Mouse (Mus musculus) heart, embryonic 13.5 days (tissue): ENCODE measurements at regions not wholly inside any gene's neighbourhood (a gene's known extent, or its start where the extent isn't known, plus 50 kb on each side); places are given as distances from the start of the nearest gene placed in this dataset.

Source experiments
- ATAC-seq: fragments of 200-750 bp; cut with Nextera tagmentation; 2 replicates; pipeline ENCODE4 v1.8.0; 2017; ENCODE audit warnings: moderate TSS enrichment; ENCODE audit not compliant: insufficient number of reproducible peaks, low FRiP score, low TSS enrichment; ENCODE audit errors: extremely low read depth
- H3K27ac ChIP-seq: fragments of 300-500 bp; sonication (generic); replicated peaks from 2 replicates; pipeline ENCODE4 v1.5.1; 2015; ENCODE audit warnings: moderate library complexity, mild to moderate bottlenecking, inconsistent platforms
- H3K27me3 ChIP-seq: fragments of 300-500 bp; sonication (generic); replicated peaks from 2 replicates; pipeline ENCODE4 v1.6.1; 2015; ENCODE audit warnings: mild to moderate bottlenecking, inconsistent platforms
- H3K36me3 ChIP-seq: fragments of 300-500 bp; sonication (generic); 2 replicates; pipeline ENCODE4 v1.6.1; 2015; ENCODE audit warnings: mild to moderate bottlenecking, inconsistent platforms
- H3K4me1 ChIP-seq: fragments of 300-500 bp; sonication (generic); 2 replicates; pipeline ENCODE4 v1.6.1; 2015; ENCODE audit warnings: inconsistent platforms
- H3K4me2 ChIP-seq: fragments of 300-500 bp; sonication (generic); 2 replicates; pipeline ENCODE4 v1.6.1; 2015; ENCODE audit warnings: inconsistent platforms, mild to moderate bottlenecking, moderate library complexity
- H3K4me3 ChIP-seq: fragments of 300-500 bp; sonication (generic); 2 replicates; pipeline ENCODE4 v1.5.1; 2015; ENCODE audit warnings: moderate library complexity, mild to moderate bottlenecking, inconsistent platforms
- H3K9ac ChIP-seq: fragments of 300-500 bp; sonication (generic); 2 replicates; pipeline ENCODE4 v1.6.1; 2015; ENCODE audit warnings: inconsistent platforms, mild to moderate bottlenecking, moderate library complexity
- H3K9me3 ChIP-seq: fragments of 300-500 bp; sonication (generic); 2 replicates; pipeline ENCODE4 v1.6.1; 2016; ENCODE audit warnings: inconsistent platforms
- WGBS: fragments of 180-500 bp; shearing (Covaris S2); methylation state at CpG from one replicate; pipeline ENCODE4 v1.1.7; 2015; ENCODE audit warnings: mixed read lengths; 5-methylcytosine and 5-hydroxymethylcytosine counted together

- H3K4me2 ChIP-seq = no peak overlapping the region
- no peaks in the 10 kb centered on the region for H3K27me3 ChIP-seq
- no peak overlapping the region for H3K9ac ChIP-seq
- H3K27ac ChIP-seq = no peak overlapping the region
- no peaks in the 10 kb centered on the region for H3K4me1 ChIP-seq
- no peaks in the 10 kb centered on the region for H3K36me3 ChIP-seq
- H3K9me3 ChIP-seq = no peaks in the 10 kb centered on the region
- H3K4me3 ChIP-seq = no peak overlapping the region
- no peak for ATAC-seq
- WGBS = 83% methylated on average over 3 of the region's 3 CpGs
These were observed 128.6 kb upstream of the Plcz1 start for GRCm38 (mm10) chr6:140169836-140170235.

DNA sequence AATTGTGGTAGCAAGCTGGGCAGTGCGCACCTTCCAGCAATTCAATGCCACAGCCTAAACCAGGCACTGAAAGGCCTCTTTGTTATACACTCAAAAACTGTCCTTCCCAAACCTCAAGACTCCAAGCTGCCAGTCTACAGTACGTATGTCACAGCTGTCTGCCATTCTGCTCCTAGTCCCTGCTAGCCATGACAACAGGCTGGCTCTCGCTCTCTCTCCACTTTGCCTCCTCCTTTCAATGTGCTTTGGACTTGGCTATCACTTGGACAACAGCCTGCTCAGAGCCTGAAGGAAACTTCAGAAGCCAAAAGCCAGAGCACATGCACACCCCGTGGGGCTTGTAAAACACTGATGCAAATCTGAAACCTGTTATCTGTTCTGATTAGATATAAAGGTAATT is 125.9 kb upstream of the Plcz1 start:
- Histone ChIP-seq H3K27ac (no peak overlapping the region), H3K4me1 (no peaks in the 10 kb centered on the region), H3K36me3 (no peaks in the 10 kb centered on the region), H3K4me3 (no peak overlapping the region), H3K27me3 (no peaks in the 10 kb centered on the region), H3K4me2 (no peak overlapping the region), H3K9me3 (no peaks in the 10 kb centered on the region), H3K9ac (no peak overlapping the region)
- 71% methylated on average over 4 of the region's 4 CpGs for WGBS
- ATAC-seq = no peak

- ATAC-seq = no peak
- no peak overlapping the region for H3K27ac ChIP-seq
- WGBS = 76% methylated on average over 5 of the region's 5 CpGs
These were observed 121.5 kb upstream of the Plcz1 start for GRCm38 (mm10) chr6:140162729-140163128.

DNA sequence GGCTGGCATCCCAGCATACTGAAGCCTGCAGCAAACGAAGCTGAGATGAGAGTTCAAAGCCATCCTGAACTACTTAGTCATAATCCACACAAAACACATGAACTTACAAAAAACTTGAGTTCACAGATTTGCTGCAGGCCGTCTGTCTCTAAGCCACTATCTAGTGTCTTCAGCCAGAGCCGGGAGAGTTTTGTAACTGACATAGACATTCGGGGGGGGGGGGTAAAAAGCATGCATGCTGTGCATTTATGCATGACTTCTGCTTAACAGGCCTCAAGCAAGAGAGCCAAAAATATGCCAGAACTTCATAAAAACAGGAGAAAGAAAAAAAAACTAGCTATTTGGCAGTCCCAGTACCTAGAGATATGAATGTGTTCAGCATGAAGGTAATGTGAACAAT is 120.2 kb upstream of the Plcz1 start:
- no peaks in the 10 kb centered on the region for H3K27me3 ChIP-seq
- H3K4me1 ChIP-seq = no peaks in the 10 kb centered on the region
- no peak overlapping the region for H3K4me3 ChIP-seq
- no peak for ATAC-seq
- H3K9ac ChIP-seq = no peak overlapping the region
- no peak overlapping the region for H3K4me2 ChIP-seq
- 62% methylated on average over 4 of the region's 4 CpGs for WGBS
- H3K27ac ChIP-seq = no peak overlapping the region
- no peaks in the 10 kb centered on the region for H3K36me3 ChIP-seq
- no peaks in the 10 kb centered on the region for H3K9me3 ChIP-seq

More at GRCm38 (mm10) chr6:140162729-140163128, 121.5 kb upstream of the Plcz1 start:
- Histone ChIP-seq H3K4me3 (no peak overlapping the region), H3K9me3 (no peaks in the 10 kb centered on the region), H3K9ac (no peak overlapping the region), H3K4me2 (no peak overlapping the region), H3K36me3 (no peaks in the 10 kb centered on the region), H3K4me1 (no peaks in the 10 kb centered on the region), H3K27me3 (no peaks in the 10 kb centered on the region)

DNA sequence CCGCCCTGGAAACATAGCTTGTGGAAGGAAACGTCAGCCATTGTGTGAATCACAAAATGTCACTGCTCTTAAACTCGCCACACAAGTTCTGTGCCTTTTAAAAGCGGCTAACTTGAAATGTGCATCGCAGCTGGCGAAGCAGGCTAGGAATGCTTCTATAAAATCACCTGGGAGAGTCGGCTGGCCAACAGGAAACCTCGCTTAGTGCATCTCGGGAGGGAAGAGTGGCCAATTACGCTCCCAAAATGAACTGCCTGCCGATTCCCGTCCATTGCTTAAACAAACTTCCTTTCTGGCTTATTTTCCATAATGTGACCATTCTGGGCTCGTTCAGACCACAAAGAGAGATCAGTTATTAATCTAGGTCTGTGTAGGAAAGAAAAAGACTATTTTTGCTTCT is 119.7 kb upstream of the Plcz1 start:
- Histone ChIP-seq H3K4me2 (no peak overlapping the region), H3K9ac (no peak overlapping the region)

GRCm38 (mm10) chr6:140158986-140159385 is 117.7 kb upstream of the Plcz1 start:
- WGBS = 59% methylated on average over 13 of the region's 13 CpGs
- Histone ChIP-seq H3K4me1 (no peaks in the 10 kb centered on the region), H3K36me3 (no peaks in the 10 kb centered on the region), H3K9me3 (no peaks in the 10 kb centered on the region), H3K4me3 (no peak overlapping the region), H3K4me2 (no peak overlapping the region), H3K9ac (no peak overlapping the region), H3K27me3 (no peaks in the 10 kb centered on the region), H3K27ac (no peak overlapping the region)
- no peak for ATAC-seq

More for the DNA sequence above, 119.7 kb upstream of the Plcz1 start:
- WGBS = 72% methylated on average over 13 of the region's 13 CpGs
- ATAC-seq = no peak
- H3K4me3 ChIP-seq = no peak overlapping the region
- no peaks in the 10 kb centered on the region for H3K4me1 ChIP-seq
- H3K9me3 ChIP-seq = no peaks in the 10 kb centered on the region
- H3K27ac ChIP-seq = no peak overlapping the region
- no peaks in the 10 kb centered on the region for H3K27me3 ChIP-seq
- H3K36me3 ChIP-seq = no peaks in the 10 kb centered on the region

- no peak for ATAC-seq
- Histone ChIP-seq H3K27ac (no peak overlapping the region), H3K36me3 (no peaks in the 10 kb centered on the region), H3K27me3 (no peaks in the 10 kb centered on the region), H3K4me2 (no peak overlapping the region), H3K4me1 (no peaks in the 10 kb centered on the region), H3K4me3 (no peak overlapping the region), H3K9me3 (no peaks in the 10 kb centered on the region), H3K9ac (no peak overlapping the region)
- WGBS = 74% methylated on average over 6 of the region's 6 CpGs
These were observed 116.1 kb upstream of the Plcz1 start for GRCm38 (mm10) chr6:140157375-140157774.

DNA sequence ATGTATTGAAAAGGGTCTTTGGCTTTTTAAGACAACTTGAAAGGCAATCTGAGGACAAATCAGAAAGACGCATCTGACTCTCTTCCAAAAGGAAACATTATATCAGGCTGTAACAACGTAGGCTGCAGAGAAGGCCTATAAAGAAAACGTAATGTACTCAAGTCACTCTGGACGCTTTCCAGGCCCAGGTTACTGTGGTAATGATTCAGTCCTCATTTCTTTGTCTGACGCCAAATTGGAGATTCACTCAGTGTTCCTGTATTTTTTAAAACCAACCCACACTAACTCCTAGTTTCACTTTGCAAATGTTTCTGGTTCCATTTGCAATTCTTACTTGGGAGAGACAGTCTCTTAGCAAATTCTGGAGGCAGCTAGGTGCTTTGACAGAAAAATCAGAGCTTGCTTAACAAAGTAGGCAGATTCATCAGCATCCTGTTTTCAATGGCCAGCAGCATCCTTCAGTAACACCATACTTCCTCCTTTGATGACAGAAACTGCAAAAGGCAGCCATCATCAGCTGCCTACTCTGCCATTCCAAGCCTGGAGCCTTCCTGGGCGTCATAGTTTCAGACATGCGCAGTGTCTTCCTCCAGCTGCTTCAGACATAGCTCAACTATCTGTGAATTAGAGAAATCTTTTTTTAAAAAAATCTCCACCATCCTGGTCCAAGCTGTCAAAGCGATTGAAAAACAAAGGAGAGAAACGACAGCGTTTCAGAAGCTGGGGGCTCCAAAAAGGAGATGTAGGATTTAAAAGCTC is 111.3 kb upstream of the Plcz1 start:
- Histone ChIP-seq H3K4me3 (no peak overlapping the region), H3K27me3 (no peaks in the 10 kb centered on the region), H3K36me3 (no peaks in the 10 kb centered on the region), H3K27ac (no peak overlapping the region), H3K9ac (no peak overlapping the region), H3K9me3 (no peaks in the 10 kb centered on the region), H3K4me1 (no peaks in the 10 kb centered on the region), H3K4me2 (no peak overlapping the region)
- ATAC-seq = no peak
- WGBS = 64% methylated on average over 10 of the region's 10 CpGs

GRCm38 (mm10) chr6:140148628-140149245 is 107.5 kb upstream of the Plcz1 start:
- ATAC-seq = no peak
- Histone ChIP-seq H3K4me2 (no peak overlapping the region), H3K36me3 (no peaks in the 10 kb centered on the region), H3K9ac (no peak overlapping the region), H3K4me3 (no peak overlapping the region), H3K27ac (no peak overlapping the region), H3K9me3 (no peaks in the 10 kb centered on the region), H3K27me3 (no peaks in the 10 kb centered on the region), H3K4me1 (no peaks in the 10 kb centered on the region)
- 87% methylated on average over 11 of the region's 11 CpGs for WGBS

DNA sequence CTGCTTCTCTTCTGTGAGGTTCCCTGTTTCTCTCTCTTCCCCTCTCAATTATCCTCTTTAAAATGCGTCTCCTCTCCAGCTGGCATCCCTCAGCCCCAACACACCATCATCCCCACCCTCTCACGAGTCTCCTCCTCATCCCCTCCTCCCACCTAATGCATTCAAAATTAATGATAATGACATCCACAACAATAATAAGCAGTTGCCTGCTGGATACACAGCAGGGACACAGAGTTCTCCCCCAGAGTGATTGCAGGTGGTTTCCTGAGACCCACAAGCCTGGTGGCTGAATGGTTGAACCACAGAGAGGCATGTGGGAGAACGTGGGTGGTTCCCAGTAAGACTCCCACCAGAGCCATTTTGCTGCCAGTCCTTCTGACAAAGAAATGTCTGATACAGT is 106.9 kb upstream of the Plcz1 start:
- Histone ChIP-seq H3K36me3 (no peaks in the 10 kb centered on the region), H3K4me1 (no peaks in the 10 kb centered on the region)
- WGBS = 52% methylated on average over 3 of the region's 3 CpGs

GRCm38 (mm10) chr6:140147711-140148110 is 106.5 kb upstream of the Plcz1 start:
- Histone ChIP-seq H3K9ac (no peak overlapping the region), H3K9me3 (no peaks in the 10 kb centered on the region), H3K4me2 (no peak overlapping the region), H3K27ac (no peak overlapping the region), H3K4me3 (no peak overlapping the region), H3K27me3 (no peaks in the 10 kb centered on the region), H3K36me3 (no peaks in the 10 kb centered on the region), H3K4me1 (no peaks in the 10 kb centered on the region)
- WGBS = 60% methylated on average over 6 of the region's 6 CpGs
- ATAC-seq = no peak

More for the DNA sequence above, 106.9 kb upstream of the Plcz1 start:
- Histone ChIP-seq H3K27ac (no peak overlapping the region), H3K9ac (no peak overlapping the region), H3K27me3 (no peaks in the 10 kb centered on the region), H3K4me2 (no peak overlapping the region), H3K4me3 (no peak overlapping the region), H3K9me3 (no peaks in the 10 kb centered on the region)
- ATAC-seq = no peak

GRCm38 (mm10) chr6:140133734-140134133 is 92.5 kb upstream of the Plcz1 start:
- WGBS = 71% methylated on average over 8 of the region's 8 CpGs
- no peak overlapping the region for H3K27ac ChIP-seq
- no peaks in the 10 kb centered on the region for H3K27me3 ChIP-seq
- no peak for ATAC-seq
- no peak overlapping the region for H3K4me2 ChIP-seq
- H3K4me3 ChIP-seq = no peak overlapping the region
- H3K9me3 ChIP-seq = no peaks in the 10 kb centered on the region
- no peak overlapping the region for H3K9ac ChIP-seq
- no peaks in the 10 kb centered on the region for H3K36me3 ChIP-seq
- H3K4me1 ChIP-seq = no peaks in the 10 kb centered on the region
